Mouse (Mus musculus) cerebellum, adult 8-10 months (tissue): Measurements from ENCODE around the gene Olfr988.
"Not testable (repeated sequence)": the region's sequence is repeated elsewhere in the genome, so short reads cannot be mapped to it uniquely, and the experiment has no call there.

ENCODE experiments used
- DNase-seq: peaks from one replicate; pipeline ENCODE4 v3.0.0; 2022

Gene Olfr988

GRCm38 (mm10) chr2:85363127-85363526 lies at the start of gene Olfr988:
Olfr988 (minus strand) TSS chr2:85363227.
- DNase-seq, result not testable (repeated sequence)

- DNase-seq, result no peak
Measured at GRCm38 (mm10) chr2:85409369-85409768, 46.3 kb upstream of the Olfr988 start, which contains the start of gene Olfr992. Olfr992 (minus strand) TSS chr2:85409469.

GRCm38 (mm10) chr2:85339972-85340371 lies 23.1 kb downstream of the Olfr988 start:
- DNase-seq, result no peak

GRCm38 (mm10) chr2:85339215-85339614 lies 23.8 kb downstream of the Olfr988 start, which contains the start of gene Olfr987:
Olfr987 (minus strand) TSS chr2:85339315.
- not testable (repeated sequence) for DNase-seq

GRCm38 (mm10) chr2:85319106-85319505 lies 43.9 kb downstream of the Olfr988 start:
- DNase-seq, result no peak
